Mouse (Mus musculus) C2C12 (cell line): Measurements from ENCODE around the gene Itpkb.

Experiments used
- CTCF ChIP-seq: IDR thresholded peaks from one replicate; pipeline ENCODE4 v1.5.1; 2011; ENCODE audit not compliant: control insufficient read depth, insufficient read depth, insufficient read length
- USF1 ChIP-seq: IDR thresholded peaks from one replicate; pipeline ENCODE4 v1.6.1; 2011; ENCODE audit warnings: low read depth, mild to moderate bottlenecking, control low read depth, moderate library complexity

- TF ChIP-seq CTCF = no peak
- TF ChIP-seq USF1 = no peak
Measured at GRCm38 (mm10) chr1:180403357-180403693, 73.0 kb downstream of the Itpkb start.
